Mouse (Mus musculus): ENCODE results near the gene Sltm.
"Not testable (repeated sequence)": the region's sequence is repeated elsewhere in the genome, so short reads cannot be mapped to it uniquely, and the experiment has no call there.

Gene Sltm

GRCm38 (mm10) chr9:70542305-70543041, at the start of gene Sltm:
Sltm (plus strand) TSS chr9:70542754.
- DNase-seq (ENCODE audit: low read depth) = peak; percentile 95

GRCm38 (mm10) chr9:70493038-70493437, 49.5 kb upstream of the Sltm start:
- no peak for DNase-seq (ENCODE audit: low read depth)

DNA sequence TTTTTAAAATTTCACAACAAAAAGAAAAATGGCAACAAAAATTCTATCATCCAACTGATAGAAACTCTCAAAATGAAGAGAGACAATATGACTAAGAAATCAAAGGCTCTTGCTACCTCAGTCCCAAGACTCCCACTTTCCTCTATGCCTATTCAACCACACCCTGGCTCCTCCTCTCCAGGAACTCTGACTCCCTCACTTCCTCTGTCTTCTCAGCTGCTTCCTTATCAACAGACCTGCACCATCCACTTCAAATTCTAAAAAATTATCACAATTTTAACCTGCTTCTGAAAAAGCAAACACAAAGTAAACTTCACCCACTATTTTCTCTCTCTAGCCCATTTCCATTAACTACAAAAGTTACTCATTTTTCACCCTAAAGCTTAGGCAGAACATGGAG, 45.6 kb upstream of the Sltm start:
- DNase-seq (ENCODE audit: low read depth) = no peak

GRCm38 (mm10) chr9:70502284-70503014, 40.1 kb upstream of the Sltm start:
- DNase-seq (ENCODE audit: low read depth) = no peak

GRCm38 (mm10) chr9:70503015-70503603, 39.4 kb upstream of the Sltm start:
- DNase-seq (ENCODE audit: low read depth) = no peak

GRCm38 (mm10) chr9:70503626-70504041, 38.9 kb upstream of the Sltm start, which contains the start of gene Rnf111:
Rnf111 (minus strand) TSS chr9:70503725.
- peak; percentile 94 for DNase-seq (ENCODE audit: low read depth)

DNA sequence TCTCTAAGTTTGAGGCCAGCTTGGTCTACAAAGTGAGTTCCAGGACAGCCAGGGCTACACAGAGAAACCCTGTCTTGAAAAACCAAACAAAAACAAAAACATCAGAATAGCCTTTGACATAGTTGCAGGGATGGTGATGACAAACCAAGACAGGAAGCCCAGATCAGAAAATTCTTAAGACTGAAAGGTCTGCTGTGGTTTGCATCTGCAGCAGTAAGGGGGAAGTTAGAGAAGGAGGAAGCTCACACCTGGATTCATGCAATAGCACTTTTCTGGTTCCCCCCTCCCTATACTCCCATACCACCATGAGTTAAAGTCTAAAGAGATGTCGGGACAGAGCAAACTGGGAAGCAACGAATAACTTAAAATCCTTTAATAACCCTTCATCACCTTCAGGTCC, 36.4 kb upstream of the Sltm start:
- DNase-seq (ENCODE audit: low read depth) = no peak

DNA sequence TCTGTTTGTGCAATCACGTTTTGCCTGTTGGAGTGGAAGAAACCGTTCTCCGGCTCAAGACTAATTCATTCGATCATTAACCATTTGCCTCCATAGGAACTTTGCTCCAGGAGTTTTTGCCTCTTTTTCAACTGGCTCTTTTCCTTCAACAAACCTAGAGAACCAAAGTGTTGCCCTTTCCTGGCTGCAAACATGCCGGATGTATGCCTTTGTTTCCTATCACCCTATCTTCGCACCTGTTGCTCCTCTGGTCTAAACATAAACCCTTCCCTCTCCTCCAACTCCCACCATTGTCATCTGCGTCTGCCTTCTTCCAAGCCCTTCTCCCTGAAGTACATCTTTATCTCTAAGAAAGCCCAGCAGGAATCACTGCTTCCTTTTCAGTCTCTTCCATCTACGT, 35.8 kb upstream of the Sltm start:
- no peak for DNase-seq (ENCODE audit: low read depth)

GRCm38 (mm10) chr9:70509906-70510525, 32.5 kb upstream of the Sltm start:
- no peak for DNase-seq (ENCODE audit: low read depth)

GRCm38 (mm10) chr9:70510998-70511583, 31.5 kb upstream of the Sltm start:
- DNase-seq (ENCODE audit: low read depth) = no peak

- DNase-seq (ENCODE audit: low read depth) = no peak
Observed at GRCm38 (mm10) chr9:70511681-70512080, 30.9 kb upstream of the Sltm start.

- DNase-seq (ENCODE audit: low read depth) = no peak
Observed at GRCm38 (mm10) chr9:70520651-70521050, 21.9 kb upstream of the Sltm start.

- no peak for DNase-seq (ENCODE audit: low read depth)
Observed at GRCm38 (mm10) chr9:70523813-70524212, 18.7 kb upstream of the Sltm start.

DNA sequence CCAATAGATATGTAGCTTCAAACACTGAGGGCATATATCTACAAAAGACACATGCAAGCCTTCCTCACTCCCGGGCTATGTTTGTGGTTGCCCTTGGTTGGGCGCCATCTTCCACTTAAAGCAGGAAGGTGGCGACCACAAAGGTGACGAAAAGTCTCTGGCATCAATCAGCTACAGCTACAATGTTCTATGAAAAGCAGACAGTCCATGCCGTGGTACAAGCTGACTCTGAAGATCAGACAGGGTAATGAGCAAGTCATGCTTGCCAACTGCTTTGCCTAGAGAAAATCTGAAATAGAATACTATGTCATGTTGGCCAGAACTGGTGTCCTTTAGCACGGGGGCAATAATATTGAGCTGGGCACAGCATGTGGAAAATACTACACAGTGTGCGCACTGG, 18.2 kb upstream of the Sltm start:
- no peak for DNase-seq (ENCODE audit: low read depth)

- DNase-seq (ENCODE audit: low read depth) = no peak
Observed at GRCm38 (mm10) chr9:70533328-70533727, 9.2 kb upstream of the Sltm start.

- DNase-seq (ENCODE audit: low read depth) = no peak
Observed at GRCm38 (mm10) chr9:70541584-70541983, 970 bp upstream of the Sltm start.

GRCm38 (mm10) chr9:70543048-70543880, 710 bp downstream of the Sltm start:
- peak; percentile 16 for DNase-seq (ENCODE audit: low read depth)

DNA sequence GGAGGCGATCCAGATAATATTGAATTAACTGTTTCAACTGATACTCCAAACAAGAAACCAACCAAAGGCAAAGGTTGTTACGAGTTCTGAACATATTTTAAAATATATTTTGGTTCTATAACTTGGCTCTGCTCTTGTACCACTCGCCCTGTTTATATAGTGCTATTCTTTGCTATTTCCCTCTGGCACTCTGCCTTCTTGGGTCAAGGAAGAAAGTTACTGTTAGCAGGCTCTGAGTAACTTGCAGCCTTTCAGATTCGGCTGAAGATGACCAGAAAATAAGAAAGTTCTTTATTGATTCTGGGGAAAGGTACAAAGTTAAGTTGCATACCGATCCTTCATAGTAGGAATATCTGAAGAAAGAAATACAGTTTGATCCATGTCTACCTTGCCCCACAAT, 1.4 kb downstream of the Sltm start:
- no peak for DNase-seq (ENCODE audit: low read depth)

DNA sequence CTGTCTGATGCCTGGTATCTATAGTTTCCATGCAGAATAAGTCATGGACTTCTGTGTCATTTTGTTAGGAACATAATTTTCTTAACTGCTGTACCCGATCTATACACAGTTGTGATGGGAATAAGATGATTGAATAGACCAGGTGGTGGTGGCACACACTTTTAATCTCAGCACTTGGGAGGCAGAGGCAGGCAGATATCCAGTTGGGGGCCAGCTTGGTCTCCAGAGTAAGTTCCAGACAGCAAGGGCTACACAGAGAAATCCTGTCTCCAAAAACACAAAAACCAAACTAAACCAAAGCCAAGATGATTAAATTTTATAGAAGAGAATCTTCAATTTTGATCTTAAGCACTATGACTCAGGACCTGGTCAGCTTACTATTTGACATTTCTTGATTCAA, 2.3 kb downstream of the Sltm start:
- no peak for DNase-seq (ENCODE audit: low read depth)

DNA sequence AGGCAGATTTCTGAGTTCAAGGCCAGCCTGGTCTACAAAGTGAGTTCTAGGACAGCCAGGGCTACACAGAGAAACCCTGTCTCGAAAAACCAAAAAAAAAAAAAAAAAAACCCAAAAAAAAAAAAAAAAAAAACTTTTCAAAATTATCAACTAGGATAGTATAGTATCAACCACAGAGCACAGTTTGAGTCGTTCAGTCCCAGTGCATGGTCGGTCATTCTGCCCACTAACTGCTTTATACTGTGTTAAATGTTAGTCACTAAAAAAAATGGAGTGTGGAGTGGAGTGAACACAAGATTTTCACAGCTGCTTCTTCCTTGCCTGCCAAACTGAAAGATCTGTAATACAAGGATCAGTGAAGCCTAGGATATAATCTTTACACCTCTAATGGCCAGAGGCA, 4.0 kb downstream of the Sltm start:
- DNase-seq (ENCODE audit: low read depth) = not testable (repeated sequence)

- DNase-seq (ENCODE audit: low read depth) = no peak
Observed at GRCm38 (mm10) chr9:70548304-70548703, 5.8 kb downstream of the Sltm start.

Measured in c-Kit-positive CD71-negative TER-119-negative erythroid progenitor cells, embryonic 14.5 days (primary cell).